Comparison of ENCODE assay signal across 14 mouse cellular contexts in the genomic region with DNA sequence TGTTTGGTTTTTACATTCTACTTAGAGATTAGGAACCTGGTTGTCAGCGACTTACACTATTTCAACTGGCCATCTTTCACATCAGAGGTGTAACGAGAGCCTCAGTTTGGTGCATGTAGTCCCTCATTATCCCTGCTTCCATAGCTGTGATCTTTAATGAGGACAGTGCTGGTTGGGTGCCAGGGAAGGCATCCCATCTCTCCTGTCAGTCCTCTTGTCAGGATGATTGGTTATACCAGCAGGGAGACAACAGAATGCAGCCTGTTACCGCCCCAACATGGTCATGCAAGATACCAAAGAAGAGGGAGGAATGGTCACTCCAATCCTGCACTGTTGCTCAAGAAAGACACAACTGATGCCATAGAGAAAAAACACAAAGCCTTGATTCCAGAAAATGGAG.
"Had no signal": no experiment of that assay in that cellular context is flagged by ENCODE, and none has a peak within 500 bp of the region (broad histone marks: within the 10 kb centered on the region; RNA-seq: fewer than 3 reads in every experiment).

No protein-coding gene starts in this region.

- DNase-seq: lung, embryonic 14.5 days; lung, postnatal 14 days; lung, postnatal 36 days; right cerebral cortex, postnatal 14 days; thymus, adult 2 months; thymus, postnatal 25 days; thymus, postnatal 4 days had no signal

- H3K27ac ChIP-seq: macrophage; midbrain, embryonic 13.5 days; midbrain, embryonic 15.5 days; neural tube, embryonic 12.5 days; stomach, embryonic 15.5 days; stomach, postnatal 0 days had no signal

- H3K4me3 ChIP-seq: megakaryocyte, embryonic 14.5 days; midbrain, embryonic 13.5 days; midbrain, embryonic 15.5 days; neural tube, embryonic 12.5 days; stomach, embryonic 15.5 days had no signal
